Mouse (Mus musculus): Measurements from ENCODE around the gene Prickle1. TPM values are rescaled to one million over a fixed set of nuclear protein-coding genes. Genes with fewer than 3 reads are reported as not detected.

Gene Prickle1
- polyA plus RNA-seq, 1 experiment: 16.1 TPM

DNA sequence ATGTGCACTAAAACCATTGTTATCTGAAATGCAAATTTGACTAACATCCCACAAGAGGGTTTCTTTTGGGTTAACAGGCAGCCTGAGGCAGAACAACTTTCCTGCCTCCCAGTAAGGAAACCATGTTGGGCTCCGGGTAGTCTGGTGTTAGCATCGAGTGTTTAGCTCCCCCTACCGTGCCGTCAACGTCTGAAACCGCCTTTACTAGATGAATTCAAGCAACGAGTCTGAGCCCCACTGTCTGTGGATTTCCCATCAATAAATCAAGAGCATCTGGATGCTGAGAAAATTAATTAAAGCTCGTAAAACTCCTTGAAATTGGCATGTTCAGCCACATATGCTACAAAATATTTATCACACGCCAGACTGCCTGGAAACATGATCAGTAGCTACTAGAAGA lies 15.8 kb downstream of the Prickle1 start:
- WGBS: 35% methylated on average over 9 of the region's 9 CpGs
- DNase-seq: no peak
- Histone ChIP-seq H3K4me3 (replicated peaks; ENCODE audit: insufficient read depth, low read depth, low read length) (no peak overlapping the region), H3K27ac (ENCODE audit: insufficient read depth, low read length) (no peak overlapping the region), H3K4me1 (ENCODE audit: control insufficient read depth, insufficient read depth, low read length) (no peaks in the 10 kb centered on the region), H3K27me3 (ENCODE audit: control insufficient read depth, insufficient read depth, low read length) (no peaks in the 10 kb centered on the region; the same call in 1 of the 2 replicates)
- TF ChIP-seq CTCF (IDR thresholded peaks at IDR 0.05; ENCODE audit: borderline replicate concordance, insufficient read depth, low read depth, low read length): no peak
- TF ChIP-seq POLR2A (IDR thresholded peaks at IDR 0.05; ENCODE audit: borderline replicate concordance, insufficient read depth, low read length): no peak

DNA sequence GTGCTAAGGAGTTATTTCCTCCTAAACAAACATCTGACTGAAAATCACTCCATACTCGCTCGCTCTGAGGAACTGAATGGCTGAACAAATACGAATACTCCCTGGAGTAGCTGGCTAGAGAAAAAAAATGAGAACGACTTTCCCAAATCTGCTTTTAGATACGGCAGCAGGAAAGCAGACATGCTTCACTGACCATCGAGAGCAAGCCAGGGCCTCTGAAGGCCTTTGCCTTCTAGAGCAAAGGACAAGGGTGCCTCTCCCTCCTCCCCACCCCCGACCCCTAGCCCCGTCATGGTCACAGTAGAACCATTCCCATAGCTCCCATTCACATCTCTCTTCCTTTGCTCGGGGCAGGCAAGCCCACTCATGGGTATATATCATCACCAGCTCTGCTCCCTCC lies 16.6 kb downstream of the Prickle1 start:
- 73% methylated on average over 9 of the region's 9 CpGs for WGBS
- Histone ChIP-seq H3K4me1 (ENCODE audit: control insufficient read depth, insufficient read depth, low read length) (no peaks in the 10 kb centered on the region), H3K4me3 (replicated peaks; ENCODE audit: insufficient read depth, low read depth, low read length) (no peak overlapping the region), H3K27me3 (ENCODE audit: control insufficient read depth, insufficient read depth, low read length) (no peaks in the 10 kb centered on the region; the same call in 1 of the 2 replicates), H3K27ac (ENCODE audit: insufficient read depth, low read length) (no peak overlapping the region)
- DNase-seq: no peak
- TF ChIP-seq CTCF (IDR thresholded peaks at IDR 0.05; ENCODE audit: borderline replicate concordance, insufficient read depth, low read depth, low read length) (no peak), POLR2A (IDR thresholded peaks at IDR 0.05; ENCODE audit: borderline replicate concordance, insufficient read depth, low read length) (no peak)

DNA sequence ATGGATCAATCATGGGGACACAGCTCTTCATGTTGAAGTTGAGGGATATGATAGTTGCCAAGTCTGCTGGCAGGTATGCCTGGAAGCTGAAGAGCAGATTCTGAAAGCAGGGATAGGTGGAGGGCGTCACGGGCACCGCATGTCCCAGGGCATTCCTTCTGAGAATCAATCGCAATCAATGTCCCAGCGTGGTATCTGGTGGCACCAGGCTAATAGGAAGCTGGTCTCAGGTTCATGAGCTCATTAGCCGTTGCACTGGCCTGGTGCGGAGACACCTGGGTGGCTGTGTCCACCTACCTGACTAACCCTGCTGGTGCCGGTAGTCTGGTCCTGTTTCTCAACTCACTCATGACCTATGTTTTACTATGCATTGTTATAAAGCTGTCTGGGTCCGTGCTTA lies 19.3 kb downstream of the Prickle1 start:
- Histone ChIP-seq H3K27me3 (ENCODE audit: control insufficient read depth, insufficient read depth, low read length) (no peaks in the 10 kb centered on the region), H3K4me1 (ENCODE audit: control insufficient read depth, insufficient read depth, low read length) (no peaks in the 10 kb centered on the region), H3K27ac (ENCODE audit: insufficient read depth, low read length) (no peak overlapping the region), H3K4me3 (replicated peaks; ENCODE audit: insufficient read depth, low read depth, low read length) (no peak overlapping the region)
- no peak for DNase-seq
- TF ChIP-seq POLR2A (IDR thresholded peaks at IDR 0.05; ENCODE audit: borderline replicate concordance, insufficient read depth, low read length) (no peak), CTCF (IDR thresholded peaks at IDR 0.05; ENCODE audit: borderline replicate concordance, insufficient read depth, low read depth, low read length) (no peak)
- 80% methylated on average over 9 of the region's 9 CpGs for WGBS

DNA sequence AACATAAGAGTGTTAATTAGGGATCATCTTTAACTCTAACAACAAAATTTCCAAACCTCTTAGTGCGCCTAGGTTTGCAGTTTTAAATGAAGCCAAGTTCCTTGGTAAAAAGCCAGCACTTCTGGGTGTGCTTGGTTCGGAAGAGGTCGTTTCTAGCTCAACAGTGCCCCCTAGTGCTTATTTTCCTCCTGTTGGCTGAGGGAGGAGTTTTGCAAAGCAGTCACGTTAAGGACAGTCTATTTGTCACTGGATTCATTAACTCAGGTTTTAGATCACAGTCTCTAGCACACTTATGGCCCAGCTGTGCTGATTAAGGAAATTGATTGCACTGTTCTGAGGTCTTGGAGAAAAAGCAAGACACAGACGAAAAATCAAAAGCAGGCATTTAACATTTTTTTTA lies 19.8 kb downstream of the Prickle1 start:
- no peak overlapping the region for H3K27ac ChIP-seq (ENCODE audit: insufficient read depth, low read length)
- DNase-seq: peak; percentile 66 to 77
- TF ChIP-seq POLR2A (IDR thresholded peaks at IDR 0.05; ENCODE audit: borderline replicate concordance, insufficient read depth, low read length) (no peak), CTCF (IDR thresholded peaks at IDR 0.05; ENCODE audit: borderline replicate concordance, insufficient read depth, low read depth, low read length) (peak; percentile 76)
- no peaks in the 10 kb centered on the region; the same call in 1 of the 2 replicates for H3K27me3 ChIP-seq (ENCODE audit: control insufficient read depth, insufficient read depth, low read length)
- no peaks in the 10 kb centered on the region for H3K4me1 ChIP-seq (ENCODE audit: control insufficient read depth, insufficient read depth, low read length)
- H3K4me3 ChIP-seq (replicated peaks; ENCODE audit: insufficient read depth, low read depth, low read length): no peak overlapping the region
- 12% methylated on average over 5 of the region's 5 CpGs for WGBS

DNA sequence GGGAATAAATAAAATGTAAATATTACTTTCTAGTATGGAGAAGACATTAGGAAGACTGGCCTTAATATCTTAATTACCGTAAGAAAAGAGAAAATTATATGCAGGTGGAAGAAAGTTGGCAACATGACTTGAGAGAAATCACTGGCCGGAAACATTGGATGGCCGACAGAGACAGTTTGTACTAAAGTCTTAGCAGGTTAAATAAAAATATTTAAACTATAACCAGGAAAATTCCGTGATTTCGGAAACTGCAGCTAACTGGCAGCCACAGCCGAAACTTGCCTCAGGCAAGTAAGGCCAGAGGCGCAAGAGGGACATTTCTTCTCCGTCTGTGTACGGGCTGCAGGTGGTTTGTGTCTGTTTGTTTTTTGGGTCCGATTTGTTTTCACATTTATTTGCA lies 22.8 kb downstream of the Prickle1 start:
- WGBS: 92% methylated on average over 10 of the region's 10 CpGs
- Histone ChIP-seq H3K4me1 (ENCODE audit: control insufficient read depth, insufficient read depth, low read length) (no peaks in the 10 kb centered on the region), H3K27me3 (ENCODE audit: control insufficient read depth, insufficient read depth, low read length) (no peaks in the 10 kb centered on the region; the same call in 1 of the 2 replicates), H3K27ac (ENCODE audit: insufficient read depth, low read length) (no peak overlapping the region), H3K4me3 (replicated peaks; ENCODE audit: insufficient read depth, low read depth, low read length) (no peak overlapping the region)
- no peak for TF ChIP-seq POLR2A (IDR thresholded peaks at IDR 0.05; ENCODE audit: borderline replicate concordance, insufficient read depth, low read length)
- TF ChIP-seq CTCF (IDR thresholded peaks at IDR 0.05; ENCODE audit: borderline replicate concordance, insufficient read depth, low read depth, low read length): no peak
- DNase-seq: no peak

DNA sequence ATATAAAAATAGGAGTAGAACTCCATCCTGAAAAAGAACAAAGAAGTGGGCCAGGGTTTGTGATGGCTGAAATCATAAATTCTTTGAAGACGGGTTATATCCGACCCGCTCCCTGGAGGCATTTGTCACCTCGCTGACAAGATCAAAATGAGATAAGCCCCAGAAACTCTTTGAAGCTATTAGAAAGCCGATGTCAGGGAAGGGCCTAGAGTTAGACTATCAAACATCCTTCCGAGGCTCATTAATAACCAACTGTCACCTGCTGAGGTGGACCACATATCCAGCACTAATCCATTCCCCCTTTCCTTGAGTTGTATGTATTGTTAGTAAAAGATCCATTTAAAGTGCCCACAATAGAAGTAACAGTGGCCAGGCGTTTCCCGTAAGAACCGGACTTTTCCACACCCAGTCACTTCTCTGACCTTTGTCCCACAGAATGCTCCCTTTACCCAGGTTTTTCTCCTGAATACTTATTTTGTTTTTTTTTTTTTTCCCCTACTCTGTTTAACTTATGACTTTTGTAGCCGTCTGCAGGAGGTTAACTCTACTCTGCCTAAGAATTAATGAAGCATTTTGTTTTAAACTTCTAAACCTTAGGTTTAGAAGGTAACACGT lies 24.7 kb downstream of the Prickle1 start:
- no peak overlapping the region for H3K4me3 ChIP-seq (replicated peaks; ENCODE audit: insufficient read depth, low read depth, low read length)
- WGBS: 92% methylated on average over 11 of the region's 11 CpGs
- no peaks in the 10 kb centered on the region for H3K4me1 ChIP-seq (ENCODE audit: control insufficient read depth, insufficient read depth, low read length)
- TF ChIP-seq CTCF (IDR thresholded peaks at IDR 0.05; ENCODE audit: borderline replicate concordance, insufficient read depth, low read depth, low read length): no peak
- no peak for DNase-seq
- H3K27me3 ChIP-seq (ENCODE audit: control insufficient read depth, insufficient read depth, low read length): no peaks in the 10 kb centered on the region; the same call in 1 of the 2 replicates
- no peak overlapping the region for H3K27ac ChIP-seq (ENCODE audit: insufficient read depth, low read length)

DNA sequence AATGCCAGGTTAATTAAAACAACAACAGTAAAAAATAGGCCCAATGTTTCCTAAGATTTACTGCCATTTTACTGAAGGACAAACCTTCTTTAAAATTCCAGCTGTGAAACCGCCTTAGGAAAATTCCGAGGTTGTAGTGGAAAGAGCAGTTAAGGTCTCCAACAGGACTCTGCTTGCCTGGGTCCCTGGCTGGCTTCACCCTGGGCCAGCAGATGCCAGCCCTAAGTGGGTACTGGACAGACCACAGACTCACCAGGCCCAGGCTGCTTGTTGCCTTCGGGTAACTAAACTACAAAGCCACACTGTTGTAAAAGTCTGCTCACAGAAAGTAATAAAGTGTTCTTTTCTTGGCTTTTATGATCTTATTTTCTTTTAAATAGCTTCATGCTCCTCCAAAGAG lies 26.8 kb downstream of the Prickle1 start:
- Histone ChIP-seq H3K27ac (ENCODE audit: insufficient read depth, low read length) (no peak overlapping the region), H3K4me3 (replicated peaks; ENCODE audit: insufficient read depth, low read depth, low read length) (no peak overlapping the region), H3K27me3 (ENCODE audit: control insufficient read depth, insufficient read depth, low read length) (no peaks in the 10 kb centered on the region; the same call in 1 of the 2 replicates), H3K4me1 (ENCODE audit: control insufficient read depth, insufficient read depth, low read length) (no peaks in the 10 kb centered on the region)
- TF ChIP-seq CTCF (IDR thresholded peaks at IDR 0.05; ENCODE audit: borderline replicate concordance, insufficient read depth, low read depth, low read length) (no peak), POLR2A (IDR thresholded peaks at IDR 0.05; ENCODE audit: borderline replicate concordance, insufficient read depth, low read length) (no peak)
- WGBS: 82% methylated on average over 3 of the region's 3 CpGs
- DNase-seq: no peak

DNA sequence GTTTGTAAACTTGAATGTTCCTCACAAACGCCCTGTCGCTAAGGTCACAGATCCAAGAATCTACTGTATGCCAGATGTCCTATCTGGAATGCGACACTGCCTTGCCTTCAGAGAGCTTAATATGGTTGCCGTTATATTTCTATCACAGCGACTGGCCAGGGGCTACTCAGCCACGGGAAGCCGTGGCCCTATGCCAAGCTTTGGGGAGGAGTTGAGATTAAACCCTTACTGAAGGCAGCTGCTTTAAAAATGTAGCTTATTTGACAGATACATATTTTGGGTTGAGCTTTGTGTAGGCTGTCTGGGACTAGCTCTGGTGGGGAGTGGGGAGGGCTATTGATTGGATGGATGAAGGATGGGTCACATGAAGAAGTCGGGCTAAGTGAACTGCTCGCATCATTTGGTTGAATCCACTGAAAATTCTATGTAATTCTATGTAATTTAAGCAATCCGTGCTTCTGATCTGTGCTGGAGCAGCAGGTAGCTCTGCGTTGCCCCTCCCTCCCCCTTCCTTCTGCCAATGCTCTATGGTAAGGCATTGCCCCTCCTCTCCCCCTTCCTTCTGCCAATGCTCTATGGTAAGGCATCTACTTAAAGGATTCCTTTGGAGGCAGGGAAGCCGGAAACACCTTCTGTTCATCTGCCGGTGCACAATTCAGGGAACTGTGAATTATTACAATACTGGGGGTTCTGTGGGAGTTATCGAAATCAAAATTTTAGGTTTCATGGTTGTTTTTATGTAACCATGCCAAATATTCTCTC lies 28.0 kb downstream of the Prickle1 start:
- H3K4me3 ChIP-seq (replicated peaks; ENCODE audit: insufficient read depth, low read depth, low read length): no peak overlapping the region
- no peaks in the 10 kb centered on the region; the same call in 1 of the 2 replicates for H3K27me3 ChIP-seq (ENCODE audit: control insufficient read depth, insufficient read depth, low read length)
- no peak for DNase-seq
- H3K4me1 ChIP-seq (ENCODE audit: control insufficient read depth, insufficient read depth, low read length): no peaks in the 10 kb centered on the region
- H3K27ac ChIP-seq (ENCODE audit: insufficient read depth, low read length): no peak overlapping the region
- 31% methylated on average over 14 of the region's 14 CpGs for WGBS
- TF ChIP-seq CTCF (IDR thresholded peaks at IDR 0.05; ENCODE audit: borderline replicate concordance, insufficient read depth, low read depth, low read length) (no peak), POLR2A (IDR thresholded peaks at IDR 0.05; ENCODE audit: borderline replicate concordance, insufficient read depth, low read length) (no peak)

Measured in cerebellum, adult 2 months (tissue).